Mouse (Mus musculus) large intestine, adult 2 months (tissue): ENCODE measurements around the gene Lzic. TPM values are rescaled to one million over a fixed set of nuclear protein-coding genes. Genes with fewer than 3 reads are reported as not detected.
"Not testable (repeated sequence)": the region's sequence is repeated elsewhere in the genome, so short reads cannot be mapped to it uniquely, and the experiment has no call there.

Source experiments
- DNase-seq: peaks from one replicate; pipeline ENCODE4 v3.0.0-alpha.2; 2012; ENCODE audit warnings: low read depth, low spot score
- WGBS: fragments of 180-500 bp; shearing (Covaris S2); methylation state at CpG from one replicate; pipeline ENCODE4 v1.1.7; 2018; 5-methylcytosine and 5-hydroxymethylcytosine counted together
- polyA plus RNA-seq: library from polyadenylated mRNA; depleted of rRNA; stranded (reverse); fragments of >200 nt; gene quantifications from 2 replicates; pipeline ENCODE4 v1.2.3, GENCODE M21; 2012; rRNA removed

Lzic gene
- polyA plus RNA-seq = 13.0 and 26.3 TPM in 2 replicates

GRCm38 (mm10) chr4:149485053-149485824 is at the start of gene Lzic, which contains the start of gene Nmnat1:
Gene Lzic, plus strand, starts transcription at chr4:149485229.
Gene Nmnat1, minus strand, starts transcription at chr4:149485202.
- DNase-seq = peak; percentile 83
- WGBS = under 1% methylated on average over 60 of the region's 60 CpGs

GRCm38 (mm10) chr4:149440576-149440975 is 44.5 kb upstream of the Lzic start:
- WGBS = 75% methylated on average over 8 of the region's 8 CpGs
- no peak for DNase-seq

GRCm38 (mm10) chr4:149442436-149442835 is 42.6 kb upstream of the Lzic start:
- 33% methylated on average over 3 of the region's 3 CpGs for WGBS
- DNase-seq = no peak

- DNase-seq = no peak
- 26% methylated on average over 1 of the region's 1 CpGs for WGBS
These were observed 40.6 kb upstream of the Lzic start for GRCm38 (mm10) chr4:149444465-149444864.

GRCm38 (mm10) chr4:149444964-149445701 is 39.9 kb upstream of the Lzic start:
- WGBS = under 1% methylated on average over 36 of the region's 36 CpGs

GRCm38 (mm10) chr4:149445868-149446267 is 39.2 kb upstream of the Lzic start:
- 11% methylated on average over 11 of the region's 11 CpGs for WGBS
- no peak for DNase-seq

More at GRCm38 (mm10) chr4:149444964-149445701, 39.9 kb upstream of the Lzic start:
- peak; percentile 82 for DNase-seq

GRCm38 (mm10) chr4:149446309-149446708 is 38.7 kb upstream of the Lzic start:
- 83% methylated on average over 1 of the region's 1 CpGs for WGBS
- no peak for DNase-seq

- no peak for DNase-seq
- WGBS = 74% methylated on average over 3 of the region's 3 CpGs
These were observed 34.4 kb upstream of the Lzic start for GRCm38 (mm10) chr4:149450636-149451035.

- WGBS = 78% methylated on average over 4 of the region's 4 CpGs
- no peak for DNase-seq
These were observed 31.4 kb upstream of the Lzic start for GRCm38 (mm10) chr4:149453656-149454055.

GRCm38 (mm10) chr4:149454263-149454662 is 30.8 kb upstream of the Lzic start:
- DNase-seq = no peak
- WGBS = 43% methylated on average over 17 of the region's 17 CpGs

GRCm38 (mm10) chr4:149454879-149455278 is 30.1 kb upstream of the Lzic start, which contains the start of gene Rbp7:
Gene Rbp7, minus strand, starts transcription at chr4:149454978.
- WGBS = 30% methylated on average over 8 of the region's 8 CpGs
- no peak for DNase-seq

GRCm38 (mm10) chr4:149457163-149457562 is 27.9 kb upstream of the Lzic start:
- DNase-seq = not testable (repeated sequence)
- WGBS = 89% methylated on average over 27 of the region's 27 CpGs

- 37% methylated on average over 6 of the region's 6 CpGs for WGBS
- no peak for DNase-seq
These were observed 27.1 kb upstream of the Lzic start for GRCm38 (mm10) chr4:149457831-149458430.

GRCm38 (mm10) chr4:149458526-149458925 is 26.5 kb upstream of the Lzic start:
- no peak for DNase-seq
- WGBS = 57% methylated on average over 5 of the region's 5 CpGs

GRCm38 (mm10) chr4:149459425-149459824 is 25.6 kb upstream of the Lzic start:
- WGBS = 47% methylated on average over 1 of the region's 1 CpGs
- no peak for DNase-seq

GRCm38 (mm10) chr4:149460475-149460874 is 24.6 kb upstream of the Lzic start:
- 90% methylated on average over 2 of the region's 2 CpGs for WGBS
- DNase-seq = not testable (repeated sequence)

- DNase-seq = no peak
- 38% methylated on average over 5 of the region's 7 CpGs for WGBS
These were observed 23.3 kb upstream of the Lzic start for GRCm38 (mm10) chr4:149461579-149462304.

- no peak for DNase-seq
- 51% methylated on average over 6 of the region's 6 CpGs for WGBS
These were observed 22.6 kb upstream of the Lzic start for GRCm38 (mm10) chr4:149462305-149462971.

- WGBS = 68% methylated on average over 6 of the region's 6 CpGs
These were observed 21.5 kb upstream of the Lzic start for GRCm38 (mm10) chr4:149463435-149463950.

More at GRCm38 (mm10) chr4:149463435-149463950, 21.5 kb upstream of the Lzic start:
- no peak for DNase-seq
